Mouse (Mus musculus): ENCODE data around the gene Kpna2. TPM values are rescaled to one million over a fixed set of nuclear protein-coding genes. Genes with fewer than 3 reads are reported as not detected.

The Kpna2 gene
- 89.0 TPM for polyA plus RNA-seq (2017; shearing (Covaris generic))

DNA sequence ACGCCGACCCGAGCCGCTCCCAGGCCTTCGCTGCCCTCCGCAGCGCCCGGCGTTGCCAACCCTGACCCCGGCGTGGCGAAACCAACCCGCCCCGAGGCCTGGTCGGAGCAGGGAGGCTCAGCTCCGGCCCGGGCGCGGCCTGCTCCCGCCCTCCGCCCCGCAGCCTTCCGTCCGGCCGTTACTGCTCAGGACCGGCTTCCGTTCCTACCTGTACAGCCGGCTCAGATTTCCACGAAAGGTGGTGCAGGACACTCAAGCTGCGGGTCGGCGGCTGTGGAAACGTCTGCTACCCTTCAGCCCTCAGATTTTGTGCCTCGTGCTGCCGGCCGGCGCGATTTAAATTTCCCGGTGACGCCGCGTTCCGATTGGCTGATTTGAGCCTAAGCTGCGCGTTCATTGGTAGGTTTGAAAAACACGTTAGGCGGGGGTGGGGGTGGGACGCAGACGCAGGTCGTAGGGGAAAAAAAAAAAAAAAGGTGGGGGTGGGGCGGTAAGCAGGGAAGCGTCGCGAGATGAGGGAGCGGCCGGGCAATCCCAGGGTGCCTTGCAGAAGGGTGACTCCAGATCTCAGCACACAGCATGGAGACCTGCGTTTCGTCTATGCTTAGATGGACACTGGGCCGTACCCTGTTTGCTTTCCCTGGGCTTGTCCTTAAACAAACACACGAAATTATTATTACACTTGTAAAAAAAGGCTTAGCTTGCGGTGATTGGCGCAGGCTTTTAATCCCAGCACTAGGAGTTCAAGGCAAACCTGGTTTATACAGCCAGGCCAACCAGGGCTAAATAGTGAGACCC is at the start of gene Kpna2:
Gene Kpna2 (minus strand): TSS at position 391 of the 798 bp plus-strand sequence.

GRCm38 (mm10) chr11:107025411-107026321 is 26.3 kb upstream of the Kpna2 start, which contains the start of gene 1810010H24Rik:
Gene 1810010H24Rik, plus strand, starts transcription at chr11:107025681.

Other genes starting within 250 kb of the Kpna2 start
- 149 TPM for gene Pecam1, start 248.9 kb downstream of the Kpna2 start, polyA plus RNA-seq (2017; shearing (Covaris generic))
- gene Milr1, start 248.3 kb downstream of the Kpna2 start, polyA plus RNA-seq (2017; shearing (Covaris generic)): 8.2 TPM
- gene Polg2, start 220.0 kb downstream of the Kpna2 start, polyA plus RNA-seq (2017; shearing (Covaris generic)): 8.3 TPM
- 770 TPM for gene Ddx5, start 210.4 kb downstream of the Kpna2 start, polyA plus RNA-seq (2017; shearing (Covaris generic))
- gene Cep95, start 210.3 kb downstream of the Kpna2 start, polyA plus RNA-seq (2017; shearing (Covaris generic)): 50.1 TPM
- gene Smurf2, start 78.8 kb downstream of the Kpna2 start, polyA plus RNA-seq (2017; shearing (Covaris generic)): 14.2 TPM
- gene 1810010H24Rik, start 26.1 kb upstream of the Kpna2 start, polyA plus RNA-seq (2017; shearing (Covaris generic)): 1.3 TPM
- gene Bptf, start 132.6 kb upstream of the Kpna2 start, polyA plus RNA-seq (2017; shearing (Covaris generic)): 27.8 TPM
- 60.3 TPM for gene Nol11, start 189.8 kb upstream of the Kpna2 start, polyA plus RNA-seq (2017; shearing (Covaris generic))